9 mouse cellular contexts compared by ENCODE assay signal in the genomic region with DNA sequence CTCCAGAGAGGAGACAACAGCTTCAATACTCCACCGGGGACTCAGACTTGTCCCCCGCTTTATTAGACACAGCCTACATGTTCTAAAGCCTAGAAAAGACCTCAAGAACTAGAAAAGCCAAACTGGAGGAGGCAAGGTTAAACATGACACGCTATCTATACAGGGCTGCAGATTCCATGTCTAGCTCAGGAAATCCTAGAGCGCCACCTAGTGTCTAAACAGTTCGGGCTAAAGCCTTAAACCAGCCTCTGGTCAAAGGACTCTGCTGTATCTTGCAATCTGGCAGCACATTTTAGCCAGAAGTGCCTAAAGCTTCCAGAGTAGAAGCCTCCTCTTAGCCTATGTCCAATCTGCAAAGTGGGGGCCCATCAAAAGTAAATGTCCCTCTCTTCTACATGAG. TPM values are rescaled to one million over a fixed set of nuclear protein-coding genes. Genes with fewer than 3 reads are reported as not detected.
DNase-seq lines count a peak whose midpoint lies in the region; ATAC-seq and TF ChIP-seq lines count a peak whose summit lies in the region.
"Had no signal": no experiment of that assay in that cellular context is flagged by ENCODE, and none has a peak within 500 bp of the region (broad histone marks: within the 10 kb centered on the region; RNA-seq: fewer than 3 reads in every experiment).

No protein-coding gene starts in this region.

- 8% methylated on average over 5 of the region's 5 CpGs for WGBS in forebrain, postnatal 0 days
- WGBS in hindbrain, embryonic 13.5 days: 8% methylated on average over 5 of the region's 5 CpGs

- H3K27ac ChIP-seq in forebrain, postnatal 0 days (ENCODE audit: low read depth, low read length): no peak overlapping the region
- no peak overlapping the region for H3K27ac ChIP-seq in hindbrain, embryonic 13.5 days

- no peaks in the 10 kb centered on the region for H3K9me3 ChIP-seq in forebrain, postnatal 0 days (ENCODE audit: low read length)
- no peaks in the 10 kb centered on the region for H3K9me3 ChIP-seq in hindbrain, embryonic 13.5 days

- ATAC-seq in forebrain, postnatal 0 days: peak; percentile 81
- peak; percentile 74; the same call in 1 of the 2 replicates for ATAC-seq in hindbrain, embryonic 13.5 days (ENCODE audit: low FRiP score)

- no peak overlapping the region for H3K4me3 ChIP-seq in forebrain, postnatal 0 days (ENCODE audit: low read depth, low read length)
- no peak overlapping the region for H3K4me3 ChIP-seq in hindbrain, embryonic 13.5 days
- H3K4me3 ChIP-seq: myocyte had no signal

- no peaks in the 10 kb centered on the region for H3K27me3 ChIP-seq in forebrain, postnatal 0 days (ENCODE audit: insufficient read depth, low read length)
- no peaks in the 10 kb centered on the region for H3K27me3 ChIP-seq in hindbrain, embryonic 13.5 days

- no peak overlapping the region for H3K9ac ChIP-seq in forebrain, postnatal 0 days
- H3K9ac ChIP-seq in hindbrain, embryonic 13.5 days: no peak overlapping the region

- peak; percentile 88 for DNase-seq in NIH3T3 (ENCODE audit: low read depth)
- DNase-seq in cerebellum, adult 18-20 months: peak; percentile 86 to 88
- peak; percentile 86 for DNase-seq in forebrain, postnatal 0 days
- DNase-seq in layer of hippocampus, postnatal 10 days (ENCODE audit: low spot score in 2 of 2): peak; percentile 78 to 80
- DNase-seq in lung, postnatal 14 days: peak; percentile 79
- peak; percentile 97 for DNase-seq in retina, embryonic 14.5 days (ENCODE audit: low spot score)
- peak; percentile 66 for DNase-seq in thymus, postnatal 4 days

- no peaks in the 10 kb centered on the region for H3K4me1 ChIP-seq in forebrain, postnatal 0 days (ENCODE audit: insufficient read depth)
- H3K4me1 ChIP-seq in hindbrain, embryonic 13.5 days (replicated peaks): no peaks in the 10 kb centered on the region

- peak; percentile 87 for TF ChIP-seq CTCF in forebrain, postnatal 0 days (IDR thresholded peaks at IDR 0.05; ENCODE audit: low read depth)

- H3K36me3 ChIP-seq in forebrain, postnatal 0 days (ENCODE audit: insufficient read depth): no peaks in the 10 kb centered on the region
- H3K36me3 ChIP-seq in hindbrain, embryonic 13.5 days: no peaks in the 10 kb centered on the region

- H3K4me2 ChIP-seq in forebrain, postnatal 0 days (ENCODE audit: low read depth): no peak overlapping the region
- no peak overlapping the region for H3K4me2 ChIP-seq in hindbrain, embryonic 13.5 days

RNA-seq across cellular contexts. Expression of gene Nrg4, which starts 15.1 kb away (rescaled TPM):
- 0.24 and 1.8 TPM in 2 replicates for total RNA-seq in forebrain, postnatal 0 days (2014; rRNA removed)
- polyA plus RNA-seq in forebrain, postnatal 0 days (2015; fragmentation: Nextera tagmentation; extraction: Ambion mirVana): 0.42 and 0.94 TPM in 2 replicates
- 1.3 and 1.7 TPM in 2 replicates for polyA plus RNA-seq in hindbrain, embryonic 13.5 days (2015; fragmentation: Nextera tagmentation; extraction: Ambion mirVana)
- under 1 TPM; 0.57 to 0.65 TPM for total RNA-seq in layer of hippocampus, postnatal 10 days (2021)

RNA-seq across cellular contexts. Expression of gene Tmem266, which starts 15.2 kb away (rescaled TPM):
- 7.8 and 8.9 TPM in 2 replicates for total RNA-seq in forebrain, postnatal 0 days (2014; rRNA removed)
- 3.7 and 4.8 TPM in 2 replicates for polyA plus RNA-seq in forebrain, postnatal 0 days (2015; fragmentation: Nextera tagmentation; extraction: Ambion mirVana)
- 2.8 and 3.1 TPM in 2 replicates for polyA plus RNA-seq in hindbrain, embryonic 13.5 days (2015; fragmentation: Nextera tagmentation; extraction: Ambion mirVana)
- 1 to 10 TPM; 7.7 to 10.0 TPM for total RNA-seq in layer of hippocampus, postnatal 10 days (2021)
- polyA plus RNA-seq: myocyte had no signal
